8 mouse cellular contexts compared by ENCODE assay signal in the genomic region with DNA sequence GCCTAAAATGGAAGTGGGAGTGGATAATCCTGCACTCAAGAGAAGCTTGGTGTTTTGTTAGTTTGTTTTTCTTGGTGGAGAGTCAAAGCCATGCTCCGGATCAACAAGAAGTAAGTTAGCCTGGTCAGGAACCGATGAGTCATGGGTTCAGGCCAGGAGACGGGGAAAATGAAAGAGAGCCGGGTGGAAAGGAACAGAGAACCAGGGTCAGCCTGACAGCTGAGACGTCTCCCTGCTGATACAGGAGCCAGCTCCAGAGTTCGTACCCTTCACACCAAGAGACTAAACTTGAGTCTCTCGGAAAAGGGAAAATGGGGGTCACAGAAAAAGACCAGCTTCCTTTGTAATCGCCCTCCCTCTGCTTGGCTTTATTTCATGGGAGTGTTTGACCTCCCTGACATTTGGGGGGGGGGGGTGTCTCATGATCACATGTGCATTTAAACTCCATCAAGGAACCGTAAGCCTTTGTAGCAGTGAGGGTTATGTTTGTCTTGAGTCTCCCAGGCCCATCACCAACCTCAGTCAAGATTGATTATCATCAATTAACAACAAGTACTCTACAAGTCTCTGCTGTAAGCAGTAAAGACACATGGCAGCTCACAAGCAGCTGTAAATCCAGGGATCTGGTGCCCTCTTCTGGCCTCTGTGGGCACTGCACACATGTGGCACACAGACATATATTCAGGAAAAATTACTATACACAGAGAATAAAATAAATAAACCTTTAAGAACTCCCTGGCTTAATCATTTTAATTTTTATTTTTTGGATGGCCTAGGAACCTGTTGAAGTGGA. TPM values are rescaled to one million over a fixed set of nuclear protein-coding genes. Genes with fewer than 3 reads are reported as not detected.
A peak's percentile ranks its signal among the peaks of the same experiment; 100 is the strongest.
DNase-seq lines count a peak whose midpoint lies in the region; ATAC-seq lines count a peak whose summit lies in the region.

No protein-coding gene starts in this region.

- H3K4me3 ChIP-seq in intestine, embryonic 15.5 days (replicated peaks), result no peak overlapping the region
- no peak overlapping the region for H3K4me3 ChIP-seq in liver, embryonic 13.5 days (replicated peaks)

- no peak overlapping the region for H3K4me2 ChIP-seq in intestine, embryonic 15.5 days (replicated peaks)
- no peak overlapping the region for H3K4me2 ChIP-seq in liver, embryonic 13.5 days

- H3K4me1 ChIP-seq in intestine, embryonic 15.5 days (replicated peaks), result no peaks in the 10 kb centered on the region
- no peaks in the 10 kb centered on the region for H3K4me1 ChIP-seq in liver, embryonic 13.5 days (replicated peaks)

- H3K27me3 ChIP-seq in intestine, embryonic 15.5 days (replicated peaks), result no peaks in the 10 kb centered on the region; the same call in 1 of the 2 replicates
- no peaks in the 10 kb centered on the region for H3K27me3 ChIP-seq in liver, embryonic 13.5 days

- 57% methylated on average over 9 of the region's 9 CpGs for WGBS in intestine, embryonic 15.5 days
- 57% methylated on average over 9 of the region's 9 CpGs for WGBS in liver, embryonic 13.5 days (ENCODE audit: insufficient replicate concordance)

- ATAC-seq in intestine, embryonic 15.5 days, result peak; percentile 34; the same call in 1 of the 2 replicates
- ATAC-seq in liver, embryonic 13.5 days (ENCODE audit: low read depth), result no peak
- no peak for ATAC-seq in monocyte, adult 5-6 weeks (replicated peaks; ENCODE audit: insufficient number of reproducible peaks, low FRiP score, low TSS enrichment, poor library complexity, severe bottlenecking)

- DNase-seq in right cerebral cortex, postnatal 10 days (ENCODE audit: low spot score in 2 of 2), result peak; percentile 71 to 80
- DNase-seq in right cerebral cortex, adult 18-20 months, result no peak
- DNase-seq in adrenal gland, postnatal 10 days, result peak; percentile 83
- peak; percentile 81 for DNase-seq in fibroblast of lung, adult 2 months (ENCODE audit: low read depth)
- DNase-seq in liver, embryonic 13.5 days, result peak; percentile 17
- peak; percentile 11 for DNase-seq in retina, adult 2 months (ENCODE audit: low read depth, low spot score)

- no peaks in the 10 kb centered on the region for H3K9me3 ChIP-seq in intestine, embryonic 15.5 days
- H3K9me3 ChIP-seq in liver, embryonic 13.5 days (replicated peaks), result no peaks in the 10 kb centered on the region

- H3K27ac ChIP-seq in intestine, embryonic 15.5 days, result no peak overlapping the region
- H3K27ac ChIP-seq in liver, embryonic 13.5 days, result no peak overlapping the region

- H3K9ac ChIP-seq in intestine, embryonic 15.5 days, result no peak overlapping the region
- no peak overlapping the region for H3K9ac ChIP-seq in liver, embryonic 13.5 days

- H3K36me3 ChIP-seq in intestine, embryonic 15.5 days, result no peaks in the 10 kb centered on the region
- no peaks in the 10 kb centered on the region for H3K36me3 ChIP-seq in liver, embryonic 13.5 days

RNA-seq across cellular contexts. Expression of gene Cenpf, which starts 59.7 kb away (rescaled TPM):
- total RNA-seq in adrenal gland, postnatal 10 days (2021), result 10 to 100 TPM; 12.0 to 16.0 TPM
- 60.6 and 72.0 TPM in 2 replicates for polyA plus RNA-seq in intestine, embryonic 15.5 days (2015; fragmentation: Nextera tagmentation; extraction: Ambion mirVana)
- polyA plus RNA-seq in liver, embryonic 13.5 days (2015; fragmentation: Nextera tagmentation; extraction: Ambion mirVana), result 58.6 and 63.4 TPM in 2 replicates
- 0.32 to 6.9 TPM (median 1.3 TPM) in 3 replicates for total RNA-seq in monocyte, adult 5-6 weeks (2017)
